Mouse (Mus musculus) adrenal gland, adult 18-20 months (tissue): ENCODE measurements around the gene Oard1. TPM values are rescaled to one million over a fixed set of nuclear protein-coding genes. Genes with fewer than 3 reads are reported as not detected.

Source experiments
- DNase-seq, 2 experiments: peaks; one replicate each; pipeline ENCODE4 v3.0.0; 2021 to 2022; ENCODE audit warnings: low spot score in 2 of 2
- total RNA-seq, 2 experiments: library from RNA; stranded (reverse); gene quantifications; 1 replicate in 1 of 2; 2 replicates in 1 of 2; pipeline ENCODE4 v1.2.3; 2021

Oard1 gene
- total RNA-seq, 2 experiments from 2014 or later, result 17.5 to 19.5 TPM

DNA sequence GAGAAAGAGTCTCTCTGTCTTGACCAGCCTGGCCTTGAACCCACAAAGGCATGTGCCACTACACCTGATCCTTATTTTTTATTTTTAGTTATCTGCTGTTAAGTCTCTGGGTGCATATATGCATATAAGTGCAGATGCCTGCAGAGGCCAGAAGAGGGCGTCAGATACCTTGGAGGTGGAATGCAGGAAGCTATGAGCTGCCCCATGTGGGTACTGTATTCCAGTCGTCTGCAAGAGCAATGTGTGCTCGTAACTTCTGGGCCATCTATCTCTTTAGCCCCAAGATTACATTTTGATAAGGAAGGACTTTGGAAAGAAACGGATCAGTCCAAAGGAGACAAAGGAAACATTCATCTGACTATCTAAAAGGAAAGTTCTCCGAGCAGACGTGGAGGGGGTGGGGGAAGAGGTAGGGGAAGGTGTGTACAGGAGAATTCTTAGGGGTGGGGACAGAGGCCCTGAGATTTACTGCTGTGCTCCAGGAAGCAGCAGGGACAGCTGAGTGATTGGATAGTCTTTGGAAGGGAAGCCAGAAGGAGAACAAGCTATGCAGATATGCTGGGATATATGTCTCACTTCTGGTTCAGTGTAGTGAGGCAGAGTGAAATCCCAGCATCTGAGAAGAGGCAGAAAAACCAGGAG lies 24.0 kb downstream of the Oard1 start:
- no peak for DNase-seq

GRCm38 (mm10) chr17:48434479-48434878 lies 24.7 kb downstream of the Oard1 start:
- no peak for DNase-seq

GRCm38 (mm10) chr17:48436487-48436886 lies 26.7 kb downstream of the Oard1 start:
- DNase-seq, result no peak

DNA sequence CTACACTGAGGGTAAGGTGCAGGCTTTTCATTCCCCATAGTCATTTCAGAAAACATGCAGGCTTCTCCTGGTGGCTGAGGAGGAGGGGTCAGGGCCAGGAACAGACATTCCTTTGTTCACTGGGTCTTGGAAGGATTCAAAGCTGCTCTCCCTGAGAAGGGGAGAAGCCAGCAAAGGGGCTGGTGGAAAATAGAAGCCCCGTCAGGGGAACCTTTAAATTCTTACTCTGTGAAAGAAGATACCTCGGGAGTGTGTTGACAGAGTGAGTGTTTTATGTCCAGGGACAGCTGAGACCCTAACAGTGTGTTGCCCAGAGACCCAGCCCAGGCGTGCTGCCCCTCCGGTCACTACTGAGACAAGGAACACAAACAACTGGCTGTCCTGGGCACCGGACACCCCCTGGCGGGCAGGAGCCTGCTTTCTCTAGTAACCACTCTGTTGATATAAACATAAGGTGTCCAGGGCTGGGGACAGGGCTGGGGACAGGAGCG lies 27.7 kb downstream of the Oard1 start:
- DNase-seq, result no peak

- DNase-seq, result peak in 1 of 2 experiments; percentile 18
Observed at GRCm38 (mm10) chr17:48442745-48443457, 33.1 kb downstream of the Oard1 start.

GRCm38 (mm10) chr17:48443542-48444145 lies 33.8 kb downstream of the Oard1 start:
- no peak for DNase-seq

DNA sequence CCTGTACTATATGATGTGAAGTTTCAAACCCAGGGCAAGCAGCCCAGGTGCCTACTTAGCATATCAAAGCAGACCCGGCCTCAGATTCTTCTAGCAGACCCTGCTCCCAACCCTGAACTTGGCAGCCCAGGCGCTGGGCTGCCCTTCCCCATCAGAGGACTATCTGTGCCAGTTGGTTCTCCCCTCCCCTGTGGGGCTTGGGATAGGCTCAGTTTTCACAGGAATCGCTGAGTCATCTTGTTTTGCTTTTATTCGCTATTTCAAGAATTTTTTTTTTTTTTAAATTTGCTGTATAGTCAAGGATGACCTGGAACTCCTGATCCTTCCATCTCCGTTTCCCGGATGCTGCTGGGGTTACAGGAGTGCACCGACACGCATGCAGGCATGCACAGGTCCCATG lies 37.9 kb downstream of the Oard1 start:
- DNase-seq, result no peak

GRCm38 (mm10) chr17:48450666-48451352 lies 41.0 kb downstream of the Oard1 start:
- DNase-seq, result no peak

- DNase-seq, result no peak
Observed at GRCm38 (mm10) chr17:48451353-48451675, 41.5 kb downstream of the Oard1 start, which contains the start of gene Tspo2. Tspo2 (minus strand) TSS chr17:48451522.

GRCm38 (mm10) chr17:48451753-48452444 lies 42.1 kb downstream of the Oard1 start:
- no peak for DNase-seq

DNA sequence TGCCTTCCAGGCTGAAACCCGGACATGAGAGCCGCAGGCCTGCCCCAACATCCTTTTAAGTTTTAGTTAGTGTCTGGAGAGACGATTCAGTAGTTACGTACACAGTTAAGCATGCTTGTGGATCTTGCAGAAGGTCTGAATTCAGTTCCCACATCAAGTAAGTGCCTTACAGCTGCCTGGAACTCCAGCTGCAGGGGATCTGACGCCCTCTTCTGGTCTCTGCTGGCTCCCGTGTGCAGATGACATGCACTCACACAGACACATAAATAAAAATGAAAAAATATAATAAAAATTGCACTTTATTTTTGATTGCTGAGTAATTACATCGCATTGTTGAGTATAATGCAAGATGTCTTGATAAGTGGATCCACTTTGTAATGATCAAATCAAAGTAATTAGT lies 43.7 kb downstream of the Oard1 start:
- DNase-seq, result no peak

GRCm38 (mm10) chr17:48454190-48454589 lies 44.4 kb downstream of the Oard1 start:
- DNase-seq, result no peak

GRCm38 (mm10) chr17:48454688-48455087 lies 44.9 kb downstream of the Oard1 start, which contains the start of gene Unc5cl:
Unc5cl (plus strand) TSS chr17:48454901.
- no peak for DNase-seq

DNA sequence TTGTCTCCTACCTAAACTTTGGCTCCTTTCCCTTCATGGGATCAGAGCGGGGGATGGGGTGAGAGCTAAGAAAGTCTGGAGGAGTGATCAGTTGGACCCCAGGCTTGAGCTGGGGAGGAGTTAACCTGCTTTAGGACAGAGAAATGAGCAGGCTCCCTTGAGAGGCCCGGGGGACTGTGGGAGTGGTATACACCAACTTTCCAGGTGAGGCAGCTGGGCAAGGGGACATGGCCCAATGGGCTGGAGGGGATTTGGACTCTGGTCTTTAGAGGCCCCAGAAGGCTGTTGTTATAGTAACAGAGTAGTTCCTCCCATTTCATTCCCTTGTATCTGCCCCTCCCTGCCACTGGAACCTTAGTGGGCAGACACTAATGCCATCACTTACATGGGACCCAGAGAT lies 46.1 kb downstream of the Oard1 start:
- no peak for DNase-seq

GRCm38 (mm10) chr17:48457971-48458653 lies 48.3 kb downstream of the Oard1 start:
- no peak for DNase-seq

- DNase-seq, result no peak
Observed at GRCm38 (mm10) chr17:48462096-48462495, 52.3 kb downstream of the Oard1 start.

DNA sequence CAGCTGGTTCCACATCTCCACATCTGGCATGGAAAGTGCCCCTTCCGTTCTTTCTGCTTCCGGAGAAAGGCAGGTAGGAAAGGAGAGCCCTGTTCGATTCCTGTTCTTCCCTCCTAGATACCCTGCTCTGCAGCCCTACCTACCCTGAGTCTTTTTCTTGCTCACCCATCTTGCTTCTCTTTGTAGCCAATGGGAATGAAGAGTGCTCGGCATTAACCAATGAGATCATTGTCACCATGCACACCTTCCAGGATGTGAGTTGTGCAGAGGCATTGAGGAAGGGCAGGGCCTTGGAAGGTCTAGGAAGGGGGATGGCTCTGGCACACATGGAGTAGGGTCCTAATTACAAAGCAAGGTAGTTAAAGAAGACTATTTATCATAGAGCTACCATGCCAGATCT lies 53.6 kb downstream of the Oard1 start:
- no peak for DNase-seq
